Mouse (Mus musculus) lung, postnatal 4 days (tissue): ENCODE data around the gene Sgcd.

Experiments used
- DNase-seq, 2 experiments: peaks; one replicate each; pipeline ENCODE4 v3.0.0; 2021

The Sgcd gene

DNA sequence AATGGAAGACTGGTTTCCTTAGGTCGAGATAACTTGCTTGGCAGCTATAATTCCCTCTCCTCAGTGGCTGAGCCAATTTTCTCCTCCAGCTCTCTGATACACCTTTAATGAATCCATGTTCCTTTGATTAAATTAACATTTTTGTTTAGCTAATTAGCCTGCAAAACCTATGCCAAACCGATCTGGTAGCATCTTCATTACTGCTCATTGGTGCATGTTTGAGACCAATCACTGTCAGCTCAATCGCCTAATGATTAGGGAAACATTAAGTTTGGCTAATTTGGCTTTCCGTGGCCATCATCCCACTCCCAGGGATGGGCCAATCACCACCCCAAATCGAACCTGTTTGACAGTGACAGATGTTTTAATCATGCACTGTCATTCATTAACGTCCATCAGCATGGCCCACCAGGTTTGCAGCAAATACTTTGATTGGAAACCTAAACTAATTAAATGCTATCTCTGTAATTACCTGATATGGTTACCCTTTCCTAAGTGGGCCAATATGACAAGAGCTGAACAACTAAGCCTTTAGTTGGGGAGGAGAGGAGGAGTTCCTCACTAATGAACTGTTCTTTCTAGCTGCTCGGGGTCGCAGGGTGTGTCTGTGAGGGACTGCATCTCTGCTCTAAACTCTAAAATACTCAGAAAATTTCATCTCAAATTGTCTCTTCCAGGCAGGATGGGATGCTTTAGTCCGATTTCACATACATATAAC is 724.3 kb downstream of the Sgcd start:
- DNase-seq = no peak

DNA sequence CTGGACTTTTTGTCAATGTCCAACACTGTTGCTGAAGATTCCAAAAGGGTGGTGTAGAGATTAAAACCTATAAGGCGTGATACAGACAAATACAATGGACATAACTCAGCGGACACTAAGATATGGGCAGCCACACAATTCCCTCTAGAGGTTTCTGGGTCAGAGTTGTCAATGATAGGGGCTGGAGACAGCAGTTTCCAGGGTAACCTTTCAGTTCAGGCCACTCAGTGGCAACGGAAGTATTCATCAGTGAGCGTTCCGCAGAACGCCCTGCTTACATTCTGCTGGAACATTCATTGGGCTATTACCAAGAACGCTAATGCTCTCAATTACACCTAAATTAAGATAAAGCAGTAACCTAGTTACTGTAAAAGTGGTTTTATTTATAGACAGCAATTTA is 738.5 kb downstream of the Sgcd start:
- no peak for DNase-seq

DNA sequence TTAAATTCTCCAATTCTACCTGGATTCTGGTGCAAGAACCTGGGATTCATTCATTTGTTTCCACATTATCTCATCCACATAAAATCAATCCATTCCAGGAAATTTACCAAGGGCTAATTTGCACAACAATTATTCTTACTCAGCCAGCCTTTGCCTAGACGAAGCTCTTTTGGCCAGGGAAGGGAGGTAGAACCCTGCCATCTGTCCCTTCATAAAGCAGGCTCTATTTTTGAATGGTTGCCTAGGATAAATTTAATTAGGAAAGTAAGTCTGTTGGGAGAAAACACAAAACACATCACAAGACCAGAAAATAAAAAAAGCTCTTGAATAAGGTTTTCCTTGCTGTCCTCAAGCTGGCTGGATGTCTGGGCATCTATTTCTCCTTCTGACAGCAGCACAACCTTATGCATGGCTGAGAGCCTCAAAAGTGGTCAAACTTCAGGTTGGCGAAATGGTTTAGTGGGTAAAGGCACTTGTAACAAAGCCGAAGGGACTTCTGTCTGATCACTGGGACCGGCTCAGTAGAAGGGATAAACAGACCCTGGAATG is 740.4 kb downstream of the Sgcd start:
- no peak for DNase-seq

DNA sequence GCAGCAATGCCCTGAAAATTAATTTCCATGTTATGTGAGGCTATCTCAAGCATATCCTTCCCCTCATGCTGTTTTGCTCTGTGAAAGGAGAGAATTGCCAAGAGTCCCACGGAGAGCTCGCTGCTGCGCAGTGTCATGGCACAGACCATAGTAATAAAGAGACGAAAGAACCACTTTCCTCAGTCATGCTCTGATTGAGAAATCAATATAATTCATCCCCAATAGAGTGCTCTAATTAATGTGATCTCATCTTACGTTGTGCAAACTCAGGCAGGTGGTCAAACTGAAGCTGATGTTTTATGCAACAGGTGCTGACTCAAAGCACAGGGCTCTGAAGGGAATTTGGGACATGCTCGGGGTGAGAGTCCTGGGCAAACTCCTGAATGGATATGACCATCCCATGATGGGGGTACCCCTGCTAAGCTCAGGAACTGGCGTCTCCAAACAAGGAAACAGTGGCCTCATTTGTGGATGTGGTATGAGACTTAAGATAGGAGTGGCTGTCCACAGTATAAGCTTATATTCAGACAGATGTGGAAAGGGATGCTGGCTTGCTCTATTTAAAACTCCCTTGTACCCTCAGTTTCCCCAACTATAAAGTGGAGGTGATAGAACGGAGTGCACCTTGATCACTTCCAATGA is 740.9 kb downstream of the Sgcd start:
- no peak for DNase-seq

DNA sequence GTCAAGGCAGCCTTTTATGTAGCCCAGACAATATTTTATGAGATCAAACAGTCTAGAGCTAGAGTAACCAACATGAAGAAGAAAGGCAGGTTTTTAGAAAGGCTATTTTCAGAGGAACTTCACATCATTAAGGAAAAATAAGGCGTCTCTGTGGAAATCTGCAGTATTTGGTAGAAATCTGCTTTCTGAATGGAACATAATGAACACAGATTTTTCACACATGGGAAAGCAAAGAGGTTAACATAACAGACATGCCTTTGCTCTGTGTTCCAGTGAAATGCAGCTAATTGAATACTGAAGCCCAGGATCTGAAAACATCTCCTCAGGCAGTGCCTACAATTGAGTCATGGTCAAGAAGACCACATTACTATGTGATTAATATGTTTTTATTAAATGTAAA is 746.4 kb downstream of the Sgcd start:
- no peak for DNase-seq

DNA sequence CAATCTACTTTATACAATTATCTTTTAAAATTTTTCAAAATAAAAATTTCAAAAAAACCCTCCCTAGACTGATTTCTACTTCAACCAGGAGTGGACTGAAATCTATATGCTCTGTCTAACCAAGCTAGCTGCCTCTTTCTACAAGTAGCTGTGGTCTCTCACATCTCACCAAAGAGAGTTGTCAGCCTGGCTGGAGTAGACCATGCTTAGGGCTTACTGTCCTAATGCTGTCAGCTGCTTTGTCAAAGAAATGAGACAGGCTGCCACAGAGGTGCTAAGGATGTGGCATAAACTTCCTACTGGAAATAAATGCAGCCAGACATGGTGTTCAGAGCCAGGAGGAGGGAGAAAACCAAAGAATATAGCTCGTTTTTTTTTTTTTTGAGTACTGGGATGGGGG is 760.5 kb downstream of the Sgcd start:
- DNase-seq = no peak

DNA sequence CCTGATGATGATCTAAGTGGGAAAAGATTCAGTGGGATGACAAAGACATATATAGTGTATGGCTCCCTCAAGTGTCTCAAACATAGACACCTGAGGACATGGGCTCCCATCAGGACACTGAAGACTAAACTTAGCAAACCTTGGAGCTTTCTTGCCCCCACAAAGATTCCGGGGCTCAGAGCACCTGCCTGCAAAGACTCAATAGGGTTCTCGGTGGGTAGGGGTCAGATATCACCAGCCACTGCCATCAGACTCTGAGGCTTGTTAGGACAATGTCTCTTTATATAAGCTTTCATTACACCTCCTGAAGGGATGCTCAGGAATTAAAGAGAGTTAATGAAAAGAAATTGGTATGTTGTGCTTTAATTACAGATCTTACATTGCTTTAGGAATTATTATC is 764.6 kb downstream of the Sgcd start:
- no peak for DNase-seq

DNA sequence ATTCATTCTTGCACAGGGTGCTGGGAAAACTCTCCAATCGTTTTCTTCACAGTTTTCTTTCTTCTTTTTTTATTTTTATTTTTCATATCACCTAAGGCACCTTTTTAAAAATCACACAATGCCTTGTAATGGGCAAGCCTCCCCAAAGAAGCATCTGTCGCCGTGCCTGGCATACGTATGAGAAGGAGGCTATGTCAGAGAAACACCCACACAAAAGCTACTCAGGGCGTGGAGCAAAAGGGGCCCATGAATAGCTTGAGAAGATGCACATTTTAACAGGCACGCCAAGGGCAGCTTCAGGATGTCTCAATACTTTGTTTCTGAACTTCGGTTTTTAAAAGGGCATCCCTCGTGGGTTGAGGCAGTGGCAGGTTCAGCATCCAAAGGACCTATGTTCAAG is 777.2 kb downstream of the Sgcd start:
- DNase-seq = no peak

DNA sequence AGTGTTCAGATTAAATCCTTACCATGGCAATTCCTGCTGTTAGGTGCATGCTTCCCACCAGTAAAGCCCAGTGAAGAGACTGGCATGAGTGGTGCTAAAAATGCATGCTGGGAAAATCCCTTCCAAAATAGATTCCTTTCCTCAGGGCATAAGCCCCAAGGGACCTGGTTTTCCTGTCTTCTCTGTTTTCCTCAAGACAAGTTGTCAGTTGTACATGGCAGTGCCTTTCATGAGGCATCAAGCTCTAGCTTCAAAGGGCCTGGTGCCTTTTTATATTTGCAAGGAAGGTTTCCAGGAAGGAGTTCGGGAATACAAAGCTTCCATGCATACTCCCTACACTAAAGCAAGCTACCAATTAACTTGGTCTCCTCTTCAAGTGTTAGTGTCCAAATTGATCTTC is 782.3 kb downstream of the Sgcd start:
- DNase-seq = no peak

DNA sequence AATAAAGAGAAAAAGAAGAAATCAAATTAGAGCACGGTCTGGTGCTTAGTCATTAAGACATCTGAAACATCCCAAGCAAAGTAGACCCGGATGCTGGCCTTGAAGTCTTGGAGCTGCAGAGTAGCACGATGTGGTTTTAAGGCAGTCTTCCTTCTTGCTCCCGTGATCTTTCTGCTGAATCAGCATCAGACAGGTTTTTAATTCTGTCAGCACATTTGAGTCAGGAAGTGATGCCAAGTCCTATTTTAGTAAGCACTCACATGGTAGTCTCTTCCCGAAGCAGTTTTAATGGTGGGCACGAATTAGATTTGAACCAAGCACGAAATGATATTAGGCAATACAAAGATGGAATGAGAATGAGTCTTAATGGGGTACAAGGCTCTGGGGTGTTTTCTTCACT is 789.7 kb downstream of the Sgcd start:
- no peak for DNase-seq

DNA sequence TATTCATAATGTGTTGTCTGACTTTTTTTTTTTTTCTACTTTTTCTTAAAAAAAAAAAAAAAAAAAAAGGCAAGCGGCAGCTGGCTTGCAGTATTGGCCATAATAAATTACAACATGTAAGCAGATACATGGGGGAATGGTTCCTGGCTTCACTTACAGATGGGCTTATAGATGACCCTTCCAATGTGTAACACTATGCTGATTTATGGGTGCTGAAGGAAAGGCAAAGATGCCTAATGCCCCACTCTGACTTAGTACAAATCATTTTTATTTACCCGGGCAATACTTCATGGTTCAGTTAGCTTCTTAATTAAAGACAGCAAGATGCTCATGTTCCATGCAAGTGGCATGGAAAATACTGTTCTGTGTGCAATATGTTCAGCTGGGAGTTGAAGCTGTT is 800.2 kb downstream of the Sgcd start:
- DNase-seq = no peak

DNA sequence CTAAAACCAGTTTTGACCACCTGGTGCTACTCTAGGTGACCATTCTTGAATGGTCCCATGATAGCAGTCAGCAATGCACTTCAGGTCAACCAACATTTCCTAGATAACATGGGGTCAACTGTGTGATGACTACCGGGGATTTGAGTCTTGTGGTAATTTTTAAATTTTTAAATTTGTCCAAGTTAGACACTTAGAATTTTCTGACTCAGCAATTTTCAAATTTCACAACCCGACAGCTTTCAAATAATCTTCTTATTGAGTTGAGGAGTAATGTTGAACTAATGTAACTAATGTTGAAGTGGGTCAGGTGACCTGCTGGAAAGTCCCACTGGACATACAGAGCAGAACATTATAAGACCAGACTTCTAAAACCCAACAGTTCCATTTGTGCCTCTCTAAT is 813.8 kb downstream of the Sgcd start:
- no peak for DNase-seq

DNA sequence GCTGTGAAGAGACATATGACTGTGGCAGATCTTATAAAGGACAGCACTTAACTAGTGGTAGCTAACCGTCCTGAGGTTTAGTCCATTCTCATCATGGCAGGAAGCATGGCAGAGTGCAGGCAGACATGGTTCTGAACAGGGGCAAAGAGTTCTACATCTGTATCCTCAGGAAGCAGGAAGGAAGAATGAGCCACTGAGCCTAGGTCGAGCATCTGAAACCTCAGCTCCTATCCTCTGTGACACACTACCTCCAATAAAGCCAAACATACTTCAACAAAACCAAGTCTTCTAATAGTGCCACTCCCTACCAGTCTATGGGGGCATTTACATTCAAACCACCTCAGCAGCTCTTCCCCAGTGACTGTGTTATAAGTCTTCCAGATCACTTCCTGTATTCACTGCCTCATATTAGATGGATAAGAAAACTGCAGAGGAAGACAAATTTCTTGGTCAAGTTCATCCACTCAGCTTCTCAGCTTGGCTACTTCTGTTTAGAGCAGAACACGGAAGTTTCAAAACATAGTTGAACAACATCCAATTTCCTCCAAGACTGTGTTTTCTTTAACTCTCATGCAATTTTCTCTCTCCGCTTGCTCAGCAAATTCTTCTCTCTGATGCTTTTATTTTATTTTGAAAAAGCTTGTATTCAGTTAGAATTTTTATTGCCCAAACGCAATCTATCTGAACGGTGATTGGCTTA is 817.7 kb downstream of the Sgcd start:
- no peak for DNase-seq

DNA sequence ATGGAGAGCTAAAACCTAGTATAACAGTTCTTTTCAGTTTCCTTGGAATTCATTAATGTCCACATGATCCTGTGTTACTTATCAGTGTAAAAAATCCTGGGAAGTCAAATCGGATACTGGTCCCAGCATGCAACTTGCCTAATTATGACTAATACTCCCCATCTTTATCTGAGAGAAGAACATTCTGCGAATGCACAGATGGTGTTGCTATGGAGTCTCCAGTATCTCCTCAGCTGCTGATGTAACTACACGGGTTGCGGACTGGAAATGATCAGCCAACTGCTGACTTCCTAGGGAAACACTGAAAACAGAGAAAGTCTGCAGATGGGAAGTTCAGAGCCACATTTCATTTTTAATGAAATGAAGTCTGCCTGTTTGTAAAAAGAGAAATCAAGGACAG is 821.4 kb downstream of the Sgcd start:
- no peak for DNase-seq

DNA sequence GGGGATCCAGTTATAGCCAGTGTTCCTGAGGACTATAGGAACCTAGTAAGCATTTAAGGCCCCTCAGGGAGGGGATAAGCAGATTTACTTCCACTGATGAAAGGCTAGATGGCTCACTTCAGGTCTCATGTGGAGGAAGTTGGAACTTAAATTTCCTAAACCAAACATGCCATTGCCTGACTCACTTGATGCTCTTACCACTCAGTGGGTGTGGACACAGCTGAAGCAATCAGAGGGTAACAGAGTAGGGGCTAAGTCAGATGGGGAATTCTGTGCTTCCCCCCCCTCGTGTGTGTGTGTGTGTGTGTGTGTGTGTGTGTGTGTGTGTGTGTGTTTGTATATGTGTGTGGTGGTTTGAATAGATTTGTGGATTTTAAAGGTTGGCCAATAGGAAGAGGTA is 830.7 kb downstream of the Sgcd start:
- DNase-seq = no peak

DNA sequence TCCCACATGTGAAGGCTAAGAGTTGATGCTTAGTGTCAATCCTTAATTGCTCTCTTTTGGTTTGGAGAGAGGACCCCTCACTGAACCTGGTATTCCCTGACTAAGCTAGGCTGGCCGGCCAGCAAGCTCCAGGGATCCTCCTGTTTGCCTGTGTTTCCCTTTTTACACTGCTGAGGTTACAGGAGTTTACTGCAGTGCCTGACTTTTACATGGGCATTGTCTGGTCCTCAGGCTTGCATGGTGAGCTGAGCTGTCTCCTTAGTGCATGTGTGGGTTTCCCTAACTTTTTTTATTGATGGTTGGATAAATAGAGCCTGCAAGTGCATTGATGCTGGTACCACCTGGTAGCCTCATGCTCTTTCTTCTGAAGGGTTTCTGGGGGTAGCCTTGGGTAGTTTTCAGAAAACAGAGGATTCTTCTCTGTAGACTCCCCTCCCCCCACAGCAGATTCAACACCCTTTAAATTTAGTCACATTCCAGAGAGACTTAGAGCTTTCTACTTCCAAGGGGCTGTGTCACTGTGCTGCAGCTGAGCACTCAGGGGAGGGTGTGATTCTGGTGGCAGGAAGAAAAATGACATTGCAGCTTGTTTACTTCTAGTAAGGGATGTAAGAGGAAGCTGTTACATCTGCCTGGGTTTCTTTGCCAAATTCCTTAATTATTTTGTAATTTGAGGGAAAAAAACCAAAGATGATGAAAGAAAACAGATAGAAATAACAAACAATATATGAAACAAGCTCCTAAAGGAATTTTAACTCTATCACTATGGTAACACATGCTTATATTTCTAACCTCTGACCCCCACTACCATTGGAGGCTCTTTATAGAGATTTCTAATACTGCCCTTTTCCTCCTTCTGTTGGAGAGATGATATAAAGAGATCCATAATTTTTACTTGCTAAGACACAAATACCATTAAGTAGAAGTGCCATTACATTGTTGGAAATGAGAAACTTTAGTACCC is 831.8 kb downstream of the Sgcd start:
- peak; percentile 11 to 61 for DNase-seq

DNA sequence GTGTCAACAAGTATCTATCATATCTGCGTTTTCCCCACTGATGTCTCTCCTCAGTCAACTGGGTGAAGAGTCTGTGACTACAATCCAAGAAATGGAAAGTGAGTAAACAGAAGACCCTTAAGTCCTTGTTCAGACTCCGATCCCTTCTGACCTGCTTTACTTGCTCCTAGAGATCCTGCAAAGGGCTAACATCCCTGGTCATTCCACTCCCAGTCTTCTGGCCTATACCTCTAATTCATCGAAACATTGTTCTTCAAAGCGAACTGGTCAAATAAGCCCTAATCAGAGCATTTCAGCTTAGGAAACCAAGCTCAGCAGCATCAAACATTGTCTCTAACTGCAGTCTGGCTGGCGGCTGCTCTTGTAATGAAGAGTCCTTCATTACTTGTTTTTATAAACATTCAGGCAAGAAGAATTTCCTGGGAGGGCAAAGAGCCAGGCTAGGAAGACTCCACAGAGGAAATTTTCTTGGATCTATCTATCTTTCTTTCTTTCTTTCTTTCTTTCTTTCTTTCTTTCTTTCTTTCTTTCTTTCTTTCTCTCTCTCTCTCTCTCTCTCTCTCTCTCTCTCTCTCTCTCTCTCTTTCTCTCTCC is 833.8 kb downstream of the Sgcd start:
- DNase-seq = peak in 1 of 2 experiments; percentile 11

DNA sequence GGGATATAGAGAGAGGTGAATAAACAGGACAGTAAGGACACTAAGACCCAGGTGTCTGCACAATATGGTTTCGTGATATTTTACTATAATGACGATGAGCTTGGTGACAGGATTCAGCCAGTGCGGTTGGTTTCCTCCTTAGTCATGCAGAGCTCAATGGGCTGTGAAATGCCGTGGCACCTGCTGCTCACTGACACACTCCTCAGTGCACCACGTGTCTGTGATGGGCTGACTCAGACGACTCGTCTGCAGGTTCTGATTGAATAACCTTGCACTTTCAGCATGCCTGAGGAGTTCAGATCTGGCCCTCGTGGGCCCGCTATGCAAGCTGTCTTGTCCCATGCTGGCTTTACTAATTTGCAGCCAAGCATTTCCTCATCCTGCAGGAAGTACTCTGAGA is 839.2 kb downstream of the Sgcd start:
- no peak for DNase-seq

DNA sequence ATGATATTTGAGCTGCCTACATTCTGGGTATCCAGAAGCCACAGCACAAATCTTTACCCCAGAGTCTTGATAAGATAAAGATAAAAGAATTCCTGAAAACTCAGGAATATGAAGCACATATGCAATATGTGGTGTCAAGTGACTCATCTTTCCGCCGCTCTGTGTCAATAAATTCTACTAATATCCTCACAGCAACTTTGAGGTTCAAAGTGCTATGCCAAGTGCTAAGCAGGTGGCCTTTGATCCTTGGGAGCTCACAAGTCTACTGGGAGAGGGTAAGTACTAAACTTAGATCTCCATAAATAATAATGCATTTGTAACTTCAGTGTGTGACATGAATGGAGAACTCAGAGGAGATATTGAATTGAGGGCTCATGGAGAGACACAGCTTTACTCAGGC is 848.9 kb downstream of the Sgcd start:
- no peak for DNase-seq

DNA sequence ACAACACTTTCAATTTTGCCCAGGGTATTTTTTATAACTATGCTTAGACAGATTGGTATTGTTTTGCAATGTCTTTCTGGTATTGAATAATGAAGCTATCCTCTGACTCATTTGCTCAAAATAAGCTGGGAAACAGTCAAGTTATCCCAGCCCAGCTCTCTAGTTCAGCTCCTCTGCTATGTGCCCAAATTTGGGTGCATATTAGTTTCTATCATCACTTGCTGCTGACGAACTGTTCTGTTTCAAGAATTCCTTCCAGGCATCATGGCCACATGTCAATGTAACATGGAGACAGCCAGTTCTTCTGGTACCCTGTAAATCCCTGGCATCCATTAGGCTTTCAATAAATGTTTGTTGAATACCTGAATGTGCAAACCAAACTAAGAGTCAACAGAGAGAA is 849.5 kb downstream of the Sgcd start:
- DNase-seq = no peak

DNA sequence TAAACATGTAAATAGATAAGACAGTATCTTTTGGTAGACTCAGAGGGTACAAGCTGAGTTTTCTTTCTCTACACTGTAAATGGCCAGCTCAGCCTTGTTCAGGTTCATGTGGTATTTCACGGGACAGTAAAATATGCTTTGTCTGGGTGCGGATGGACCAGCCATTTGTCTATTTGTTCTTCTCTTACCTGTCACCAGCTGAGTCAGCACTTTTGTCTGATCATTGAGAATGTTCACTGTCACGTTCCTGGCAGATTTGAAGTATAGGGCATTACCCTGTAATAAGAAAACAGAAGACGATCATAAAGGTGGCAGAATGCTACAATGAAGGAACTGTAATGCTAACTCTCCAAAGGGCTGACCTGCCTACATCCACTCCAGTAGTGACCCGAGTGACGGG is 856.4 kb downstream of the Sgcd start:
- no peak for DNase-seq

DNA sequence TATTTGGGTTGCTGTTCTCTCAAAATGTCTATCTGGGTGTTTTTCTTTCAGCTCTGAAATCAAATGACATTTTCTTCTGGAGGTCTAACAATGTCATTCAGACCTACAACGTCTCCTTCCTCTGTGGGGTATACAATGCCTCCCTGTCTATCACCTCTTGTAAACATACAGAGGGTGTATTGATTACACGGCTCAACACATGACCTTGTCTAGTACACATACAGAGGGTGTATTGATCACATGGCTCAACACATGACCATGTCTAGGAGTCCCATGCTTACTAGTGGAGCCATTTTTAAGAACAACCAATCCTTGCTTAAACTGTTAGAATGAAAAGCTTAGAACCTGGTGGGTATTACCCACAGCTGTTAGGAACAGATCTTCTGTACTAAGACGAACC is 858.3 kb downstream of the Sgcd start:
- no peak for DNase-seq

DNA sequence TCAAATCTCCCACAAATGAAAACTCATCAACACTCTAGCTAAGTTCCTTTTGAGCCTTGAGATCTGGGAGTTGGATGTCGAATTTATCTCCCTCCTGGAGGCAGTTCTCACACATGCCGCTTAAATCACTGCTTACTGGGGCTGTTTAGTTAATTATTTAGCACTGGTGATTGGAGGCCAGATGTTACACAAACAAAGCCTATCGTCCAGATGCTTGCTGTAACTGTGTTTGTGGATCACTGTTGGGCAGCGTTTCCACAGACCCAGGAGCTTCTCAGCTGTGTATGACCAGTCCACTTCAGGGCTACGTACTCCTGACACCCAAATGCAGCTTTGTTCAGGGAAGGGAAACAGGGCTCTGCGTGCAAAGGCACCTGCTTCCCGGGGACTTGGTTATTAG is 858.8 kb downstream of the Sgcd start:
- DNase-seq = no peak
